Mouse (Mus musculus) heart, adult 2 months (tissue): ENCODE measurements around the gene Fhad1.

Experiments
- CTCF ChIP-seq: fragments of 200-600 bp; IDR thresholded peaks from 2 replicates; pipeline ENCODE4 v1.8.1; 2022; ENCODE audit warnings: antibody characterized with exemption, mild to moderate bottlenecking, moderate library complexity
- EP300 ChIP-seq: fragments of 200-500 bp; IDR thresholded peaks from 2 replicates; pipeline ENCODE4 v1.6.1; 2011; ENCODE audit warnings: low read depth, low read length, control low read depth; ENCODE audit not compliant: insufficient read depth
- POLR2A ChIP-seq: fragments of 200-500 bp; IDR thresholded peaks from 2 replicates; pipeline ENCODE4 v1.6.1; 2011; ENCODE audit warnings: mild to moderate bottlenecking, low read depth, low read length, control low read depth; ENCODE audit not compliant: insufficient read depth

DNA sequence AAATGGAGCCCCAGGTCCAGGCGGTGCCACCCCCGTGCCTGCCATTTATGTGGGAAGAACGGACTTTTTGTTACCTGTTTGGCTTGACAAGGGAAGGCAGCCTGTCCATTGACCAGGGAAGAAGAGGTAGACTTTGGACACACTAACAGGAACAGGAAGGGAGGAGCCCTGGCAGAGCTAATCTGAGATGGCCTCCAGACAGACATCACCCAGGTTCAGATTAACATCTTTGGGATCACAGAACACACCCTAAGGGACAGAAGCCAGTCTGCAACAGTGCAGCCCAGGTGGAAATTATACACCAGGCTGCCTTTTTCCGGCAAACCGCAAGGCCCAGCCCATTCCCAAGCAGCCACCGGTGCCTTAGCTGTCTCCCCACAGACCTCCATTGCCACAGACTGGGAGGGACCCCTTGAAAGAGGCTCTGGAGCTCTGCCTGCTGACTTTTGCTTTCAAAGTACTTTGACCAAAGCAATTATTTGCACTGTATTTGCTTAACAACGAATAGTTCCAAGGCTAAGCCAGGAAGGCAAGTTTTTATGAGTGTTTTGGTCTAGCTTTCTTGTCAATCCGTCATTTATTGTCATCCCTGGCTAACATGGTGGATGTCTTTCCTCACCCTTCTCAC is 121.6 kb downstream of the Fhad1 start:
- TF ChIP-seq CTCF (no peak), POLR2A (no peak), EP300 (no peak)
